Mouse (Mus musculus): ENCODE results near the gene Adamts3. TPM values are rescaled to one million over a fixed set of nuclear protein-coding genes. Genes with fewer than 3 reads are reported as not detected.

Adamts3 gene
- total and polyA plus RNA-seq, 3 experiments = 11.4 to 15.7 TPM; not detected in 1

DNA sequence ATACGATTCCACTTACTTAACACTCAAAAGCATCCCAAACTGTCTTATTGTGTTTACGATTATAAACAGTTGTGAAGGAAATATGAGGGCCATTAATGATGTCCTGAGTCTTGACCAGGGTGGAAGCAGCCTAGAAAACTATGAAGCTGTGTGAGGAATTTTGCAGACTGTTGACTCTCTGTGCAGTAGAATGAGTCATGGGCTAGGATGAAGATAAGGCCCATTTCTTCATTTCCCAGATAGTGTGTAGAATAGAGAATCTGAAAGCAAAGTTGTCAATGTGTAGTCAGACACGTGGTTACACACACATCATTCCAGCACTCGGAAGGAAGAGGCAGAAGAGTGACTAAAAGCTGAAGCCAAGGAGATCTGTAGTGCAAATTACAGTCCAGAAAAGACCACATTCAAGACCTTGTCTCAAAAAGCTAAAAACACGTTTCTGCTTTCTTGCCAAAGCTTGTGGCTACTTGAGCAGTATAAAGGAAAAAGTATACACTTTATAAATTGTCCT lies 135.9 kb downstream of the Adamts3 start:
- Histone ChIP-seq H3K4me3 (ENCODE audit: control insufficient read depth in 1 of 2, insufficient read depth in 1 of 2, low read depth in 2 of 2, low read length in 2 of 2) (no peak overlapping the region), H3K9ac (ENCODE audit: control insufficient read depth, low read depth, low read length, poor library complexity, severe bottlenecking) (no peak overlapping the region), H3K27ac (ENCODE audit: control insufficient read depth, low read depth, low read length) (no peak overlapping the region), H3K9me3 (replicated peaks; ENCODE audit: insufficient read depth, low read length) (no peaks in the 10 kb centered on the region), H3K4me1 (ENCODE audit: control insufficient read depth in 1 of 2, insufficient read depth in 2 of 2, low read length in 2 of 2) (peaks cover 15 to 22% of the 10 kb centered on the region in 2 experiments), H3K27me3 (ENCODE audit: control insufficient read depth in 1 of 2, insufficient read depth in 2 of 2, low read length in 2 of 2) (no peaks in the 10 kb centered on the region), H3K79me2 (ENCODE audit: control insufficient read depth, insufficient read depth, low read length, poor library complexity) (no peaks in the 10 kb centered on the region), H3K36me3 (ENCODE audit: control insufficient read depth in 1 of 2, insufficient read depth in 2 of 2, low read length in 2 of 2) (peaks cover 0 to 43% of the 10 kb centered on the region in 2 experiments; a peak in 2 of 4 replicates)
- TF ChIP-seq USF1 (IDR thresholded peaks at IDR 0.05; ENCODE audit: low read depth, low read length) = 0 out of 2 replicates have a peak, but pooled peaks have one; percentile 19
- peak; percentile 71; the same call in 1 of the 2 replicates for TF ChIP-seq MYC (IDR thresholded peaks at IDR 0.05; ENCODE audit: low read depth, low read length)
- no peak for TF ChIP-seq MAFK (IDR thresholded peaks at IDR 0.05; ENCODE audit: borderline replicate concordance, low read depth, low read length)
- TF ChIP-seq ETS1 (IDR thresholded peaks at IDR 0.05; ENCODE audit: low read depth, low read length) = no peak
- TF ChIP-seq JUND (IDR thresholded peaks at IDR 0.05; ENCODE audit: low read depth, low read length) = peak; percentile 63; the same call in 1 of the 2 replicates
- TF ChIP-seq MYB (IDR thresholded peaks at IDR 0.05; ENCODE audit: low read depth, low read length) = no peak
- TF ChIP-seq NRF1 (IDR thresholded peaks at IDR 0.05; ENCODE audit: insufficient read depth, low read depth, low read length, poor library complexity, severe bottlenecking) = no peak
- TF ChIP-seq MXI1 (IDR thresholded peaks at IDR 0.05; ENCODE audit: low read depth, low read length) = peak; percentile 58
- no peak for TF ChIP-seq UBTF (IDR thresholded peaks at IDR 0.05; ENCODE audit: borderline replicate concordance, insufficient read depth, low read depth, low read length)
- TF ChIP-seq TBP (IDR thresholded peaks at IDR 0.05; ENCODE audit: low read depth, low read length) = no peak
- TF ChIP-seq GABPA (IDR thresholded peaks at IDR 0.05; ENCODE audit: low read depth, low read length) = no peak
- TF ChIP-seq EP300 (IDR thresholded peaks at IDR 0.05; ENCODE audit: low read depth in 1 of 2, low read length in 2 of 2) = peak in 1 of 2 experiments; percentile 47; a peak in 1 of 4 replicates
- TF ChIP-seq CTCF (IDR thresholded peaks at IDR 0.05 in 2 of 3, conservative IDR thresholded peaks at IDR 0.05 in 1 of 3; ENCODE audit: control insufficient read depth in 1 of 3, insufficient read depth in 1 of 3, low read depth in 2 of 3, low read length in 3 of 3, poor library complexity in 1 of 3, severe bottlenecking in 1 of 3) = no peak
- TF ChIP-seq ZNF384 (IDR thresholded peaks at IDR 0.05; ENCODE audit: low read depth, low read length) = no peak
- TF ChIP-seq ELF1 (IDR thresholded peaks at IDR 0.05; ENCODE audit: low read depth, low read length) = no peak
- TF ChIP-seq GATA1 (IDR thresholded peaks at IDR 0.05; ENCODE audit: low read depth, low read length) = peak; percentile 67
- TF ChIP-seq MAX (IDR thresholded peaks at IDR 0.05; ENCODE audit: low read length) = peak; percentile 71
- no peak for TF ChIP-seq CHD1 (IDR thresholded peaks at IDR 0.05; ENCODE audit: low read depth, low read length)
- no peak for TF ChIP-seq HCFC1 (IDR thresholded peaks at IDR 0.05; ENCODE audit: low read depth, low read length)
- no peak for TF ChIP-seq MAZ (IDR thresholded peaks at IDR 0.05; ENCODE audit: low read depth, low read length)
- no peak for TF ChIP-seq POLR2A (IDR thresholded peaks at IDR 0.05; ENCODE audit: control insufficient read depth in 1 of 2, insufficient read depth in 1 of 2, low read depth in 1 of 2, low read length in 2 of 2, poor library complexity in 1 of 2)
- no peak for TF ChIP-seq USF2 (IDR thresholded peaks at IDR 0.05; ENCODE audit: borderline replicate concordance in 1 of 2, insufficient read depth in 1 of 2, low read depth in 1 of 2, low read length in 2 of 2)
- no peak for TF ChIP-seq POLR2AphosphoS2 (IDR thresholded peaks at IDR 0.05; ENCODE audit: low read length)
- no peak for DNase-seq (ENCODE audit: low read depth, low spot score)

All from MEL (cell line).